Mouse (Mus musculus): Measurements from ENCODE around the gene Lrrtm4.
A peak's percentile ranks its signal among the peaks of the same experiment; 100 is the strongest.

The Lrrtm4 gene

DNA sequence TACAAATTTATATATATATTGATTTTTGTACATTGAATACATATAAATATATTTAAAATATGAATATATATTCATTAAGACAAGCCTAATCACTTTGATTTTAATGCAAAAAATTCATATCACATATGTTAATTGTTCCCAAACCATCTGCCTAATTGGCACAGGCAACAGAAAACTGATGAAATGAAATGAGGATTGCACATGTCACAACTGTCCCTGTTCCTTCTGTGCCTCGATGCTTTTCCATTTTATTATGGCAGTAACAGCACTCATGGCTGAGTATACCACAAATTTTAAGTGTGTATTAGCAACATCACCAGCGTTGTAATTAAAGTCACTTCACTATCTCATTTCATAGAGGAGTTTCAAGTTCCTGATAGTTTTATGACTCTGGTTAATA, 732.1 kb downstream of the Lrrtm4 start:
- no peak for DNase-seq

GRCm38 (mm10) chr6:80760641-80761204, 742.0 kb downstream of the Lrrtm4 start:
- DNase-seq: no peak

DNA sequence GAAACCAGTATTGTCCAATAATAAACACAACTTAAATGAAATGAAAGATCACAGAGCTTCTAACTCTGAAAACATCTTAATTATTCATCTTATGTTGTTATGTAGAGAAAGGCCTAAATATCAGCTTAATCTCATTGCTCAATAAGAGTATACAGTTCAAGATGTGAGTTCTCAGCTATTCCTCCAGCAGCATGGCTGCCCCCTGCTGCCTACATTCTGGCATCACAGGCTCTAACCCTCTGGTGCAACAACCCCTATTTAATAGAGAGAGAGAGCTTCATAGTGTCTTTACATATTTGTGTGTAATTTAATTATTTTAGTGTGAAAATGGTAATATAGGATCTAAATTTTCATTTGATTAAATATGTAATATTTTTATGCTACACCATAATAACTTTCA, 767.6 kb downstream of the Lrrtm4 start:
- DNase-seq: peak in 1 of 2 experiments; percentile 30

DNA sequence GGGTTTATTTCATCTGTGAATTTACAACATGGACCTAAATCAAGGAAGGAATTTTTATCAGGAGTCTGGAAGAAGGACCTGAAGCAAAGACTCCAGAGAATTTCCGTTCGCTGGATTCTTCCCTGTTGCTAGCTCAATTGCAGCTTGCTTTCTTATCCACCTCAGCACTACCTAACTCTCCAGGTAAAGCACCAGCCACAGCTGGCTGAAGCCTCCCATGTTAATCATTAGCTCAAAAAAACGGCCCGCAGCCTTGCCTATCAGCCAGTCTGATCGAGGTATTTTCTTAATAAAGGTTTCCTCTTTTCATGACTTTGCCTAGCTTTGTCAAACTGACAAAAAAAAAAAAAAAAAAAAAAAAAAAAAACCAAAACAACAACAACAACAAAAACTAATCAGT, 805.1 kb downstream of the Lrrtm4 start:
- DNase-seq: no peak

- no peak for DNase-seq
Observed at GRCm38 (mm10) chr6:80839784-80840183, 821.1 kb downstream of the Lrrtm4 start.

- DNase-seq: no peak
Observed at GRCm38 (mm10) chr6:80845294-80845693, 826.6 kb downstream of the Lrrtm4 start.

GRCm38 (mm10) chr6:80856910-80857543, 838.4 kb downstream of the Lrrtm4 start:
- DNase-seq: no peak
